Mouse (Mus musculus) midbrain, embryonic 14.5 days (tissue): ENCODE measurements around the gene Hadh. TPM values are rescaled to one million over a fixed set of nuclear protein-coding genes. Genes with fewer than 3 reads are reported as not detected.

Experiments
- ATAC-seq: fragments of 200-750 bp; cut with Nextera tagmentation; 2 replicates; pipeline ENCODE4 v1.8.0; 2017; ENCODE audit warnings: moderate number of reproducible peaks, moderate library complexity; ENCODE audit not compliant: low FRiP score, low TSS enrichment
- DNase-seq: peaks from one replicate; pipeline ENCODE4 v3.0.0-alpha.2; 2015
- H3K27ac ChIP-seq: fragments of 300-500 bp; sonication (generic); replicated peaks from 2 replicates; pipeline ENCODE4 v1.5.1; 2014; ENCODE audit warnings: mild to moderate bottlenecking, low read depth, low read length, moderate library complexity
- H3K27me3 ChIP-seq: fragments of 300-500 bp; sonication (generic); 2 replicates; pipeline ENCODE4 v1.6.1; 2014; ENCODE audit warnings: low read length, control low read depth, mixed read lengths; ENCODE audit not compliant: control insufficient read depth, insufficient read depth
- H3K36me3 ChIP-seq: fragments of 300-500 bp; sonication (generic); 2 replicates; pipeline ENCODE4 v1.6.1; 2014; ENCODE audit warnings: low read length, control low read depth; ENCODE audit not compliant: control insufficient read depth, insufficient read depth
- H3K4me1 ChIP-seq: fragments of 300-500 bp; sonication (generic); 2 replicates; pipeline ENCODE4 v1.6.1; 2014; ENCODE audit warnings: mild to moderate bottlenecking, antibody characterized with exemption, low read length, control low read depth; ENCODE audit not compliant: control insufficient read depth, insufficient read depth
- H3K4me2 ChIP-seq: fragments of 300-500 bp; sonication (generic); 2 replicates; pipeline ENCODE4 v1.6.1; 2014; ENCODE audit warnings: mild to moderate bottlenecking, low read length, moderate library complexity
- H3K4me3 ChIP-seq: fragments of 300-500 bp; sonication (generic); replicated peaks from 2 replicates; pipeline ENCODE4 v1.5.1; 2014; ENCODE audit warnings: low read depth, low read length
- H3K9ac ChIP-seq: fragments of 300-500 bp; sonication (generic); replicated peaks from 2 replicates; pipeline ENCODE4 v1.6.1; 2014; ENCODE audit warnings: mild to moderate bottlenecking, low read length, moderate library complexity
- H3K9me3 ChIP-seq: fragments of 300-500 bp; sonication (generic); 2 replicates; pipeline ENCODE4 v1.6.1; 2016; ENCODE audit warnings: low read length, control low read depth, mixed read lengths; ENCODE audit not compliant: control insufficient read depth
- WGBS: fragments of 180-500 bp; shearing (Covaris S2); extraction: QIAGEN DNeasy Blood & Tissue Kit; methylation state at CpG from one replicate; pipeline ENCODE4 v1.1.7; 2014; 5-methylcytosine and 5-hydroxymethylcytosine counted together
- polyA plus RNA-seq: library from polyadenylated mRNA; unstranded; fragments of >200 nt; fragmentation: Nextera tagmentation; extraction: Ambion mirVana; gene quantifications from 2 replicates; pipeline ENCODE4 v1.2.1, GENCODE M21; 2014

The Hadh gene
- polyA plus RNA-seq, 1 experiment from 2014 or later: 26.5 TPM

GRCm38 (mm10) chr3:131263766-131264486 lies 8.0 kb downstream of the Hadh start:
- no peak for ATAC-seq
- Histone ChIP-seq H3K36me3 (no peaks in the 10 kb centered on the region), H3K27ac (no peak overlapping the region), H3K4me1 (no peaks in the 10 kb centered on the region), H3K9me3 (no peaks in the 10 kb centered on the region), H3K4me2 (no peak overlapping the region), H3K4me3 (no peak overlapping the region), H3K27me3 (no peaks in the 10 kb centered on the region), H3K9ac (no peak overlapping the region)
- no peak for DNase-seq
- WGBS: 68% methylated on average over 15 of the region's 15 CpGs

- 97% methylated on average over 6 of the region's 6 CpGs for WGBS
- DNase-seq: no peak
- Histone ChIP-seq H3K4me1 (no peaks in the 10 kb centered on the region), H3K36me3 (no peaks in the 10 kb centered on the region), H3K27me3 (no peaks in the 10 kb centered on the region), H3K9ac (no peak overlapping the region), H3K27ac (no peak overlapping the region), H3K4me3 (no peak overlapping the region), H3K4me2 (no peak overlapping the region), H3K9me3 (no peaks in the 10 kb centered on the region)
- no peak for ATAC-seq
These were observed 11.5 kb downstream of the Hadh start for GRCm38 (mm10) chr3:131260418-131260817.

- Histone ChIP-seq H3K27me3 (no peaks in the 10 kb centered on the region), H3K4me3 (no peak overlapping the region), H3K9me3 (no peaks in the 10 kb centered on the region), H3K9ac (no peak overlapping the region), H3K4me1 (no peaks in the 10 kb centered on the region), H3K27ac (no peak overlapping the region), H3K36me3 (no peaks in the 10 kb centered on the region), H3K4me2 (no peak overlapping the region)
- no peak for DNase-seq
- whole genome bisulfite sequencing: 93% methylated on average over 9 of the region's 9 CpGs
- no peak for ATAC-seq
These were observed 12.4 kb downstream of the Hadh start for GRCm38 (mm10) chr3:131259392-131259965.

- Histone ChIP-seq H3K4me3 (no peak overlapping the region), H3K9me3 (no peaks in the 10 kb centered on the region), H3K27me3 (no peaks in the 10 kb centered on the region), H3K4me2 (no peak overlapping the region), H3K36me3 (no peaks in the 10 kb centered on the region), H3K4me1 (no peaks in the 10 kb centered on the region), H3K27ac (no peak overlapping the region), H3K9ac (no peak overlapping the region)
- ATAC-seq (no peak), DNase-seq (no peak)
- 84% methylated on average over 3 of the region's 3 CpGs for WGBS
These were observed 13.0 kb downstream of the Hadh start for GRCm38 (mm10) chr3:131258921-131259320.

- Histone ChIP-seq H3K4me2 (no peak overlapping the region), H3K4me3 (no peak overlapping the region), H3K27ac (no peak overlapping the region), H3K27me3 (no peaks in the 10 kb centered on the region), H3K9ac (no peak overlapping the region), H3K4me1 (no peaks in the 10 kb centered on the region), H3K9me3 (no peaks in the 10 kb centered on the region), H3K36me3 (no peaks in the 10 kb centered on the region)
- ATAC-seq (no peak), DNase-seq (no peak)
- 95% methylated on average over 3 of the region's 3 CpGs for WGBS
These were observed 16.4 kb downstream of the Hadh start for GRCm38 (mm10) chr3:131255399-131255981.

- Histone ChIP-seq H3K9me3 (no peaks in the 10 kb centered on the region), H3K4me3 (no peak overlapping the region), H3K36me3 (no peaks in the 10 kb centered on the region), H3K9ac (no peak overlapping the region), H3K4me1 (no peaks in the 10 kb centered on the region), H3K4me2 (no peak overlapping the region), H3K27me3 (no peaks in the 10 kb centered on the region), H3K27ac (no peak overlapping the region)
- 92% methylated on average over 4 of the region's 4 CpGs for WGBS
- DNase-seq: no peak
- ATAC-seq: no peak
These were observed 16.9 kb downstream of the Hadh start for GRCm38 (mm10) chr3:131254991-131255390.

- H3K4me3 ChIP-seq: no peak overlapping the region
- no peak for DNase-seq
- no peak overlapping the region for H3K4me2 ChIP-seq
- H3K4me1 ChIP-seq: no peaks in the 10 kb centered on the region
- 94% methylated on average over 7 of the region's 7 CpGs for WGBS
- no peak overlapping the region for H3K9ac ChIP-seq
- no peak overlapping the region for H3K27ac ChIP-seq
- H3K9me3 ChIP-seq: no peaks in the 10 kb centered on the region
- no peak for ATAC-seq
- H3K27me3 ChIP-seq: no peaks in the 10 kb centered on the region
- no peaks in the 10 kb centered on the region for H3K36me3 ChIP-seq
These were observed 20.3 kb downstream of the Hadh start for GRCm38 (mm10) chr3:131251601-131252000.

GRCm38 (mm10) chr3:131250978-131251377 lies 20.9 kb downstream of the Hadh start:
- DNase-seq (no peak), ATAC-seq (no peak)
- WGBS: 92% methylated on average over 13 of the region's 13 CpGs
- H3K27me3 ChIP-seq: no peaks in the 10 kb centered on the region
- no peaks in the 10 kb centered on the region for H3K36me3 ChIP-seq
- no peak overlapping the region for H3K9ac ChIP-seq
- H3K27ac ChIP-seq: no peak overlapping the region
- no peaks in the 10 kb centered on the region for H3K4me1 ChIP-seq
- H3K9me3 ChIP-seq: no peaks in the 10 kb centered on the region
- H3K4me2 ChIP-seq: no peak overlapping the region
- H3K4me3 ChIP-seq: no peak overlapping the region

GRCm38 (mm10) chr3:131250283-131250682 lies 21.6 kb downstream of the Hadh start:
- H3K36me3 ChIP-seq: no peaks in the 10 kb centered on the region
- WGBS: 97% methylated on average over 2 of the region's 2 CpGs
- H3K27ac ChIP-seq: no peak overlapping the region
- DNase-seq (no peak), ATAC-seq (no peak)
- no peaks in the 10 kb centered on the region for H3K9me3 ChIP-seq
- H3K27me3 ChIP-seq: no peaks in the 10 kb centered on the region
- no peak overlapping the region for H3K9ac ChIP-seq
- no peak overlapping the region for H3K4me3 ChIP-seq
- no peak overlapping the region for H3K4me2 ChIP-seq
- no peaks in the 10 kb centered on the region for H3K4me1 ChIP-seq
